Mouse (Mus musculus): ENCODE data around the gene Cux2.

Cux2 gene

GRCm38 (mm10) chr5:121834991-121835747 lies 214.7 kb downstream of the Cux2 start:
- no peak for DNase-seq

- no peak for DNase-seq
Measured at GRCm38 (mm10) chr5:121834241-121834606, 215.7 kb downstream of the Cux2 start.

GRCm38 (mm10) chr5:121833572-121834240 lies 216.2 kb downstream of the Cux2 start:
- peak; percentile 55 to 62 for DNase-seq

- DNase-seq, result no peak
Measured at GRCm38 (mm10) chr5:121833159-121833558, 216.7 kb downstream of the Cux2 start.

GRCm38 (mm10) chr5:121832376-121833155 lies 217.3 kb downstream of the Cux2 start:
- DNase-seq, result no peak

- DNase-seq, result no peak
Measured at GRCm38 (mm10) chr5:121831002-121831601, 218.8 kb downstream of the Cux2 start.

GRCm38 (mm10) chr5:121828491-121829432 lies 221.1 kb downstream of the Cux2 start:
- DNase-seq, result peak; percentile 72 to 80

GRCm38 (mm10) chr5:121827876-121828275 lies 222.0 kb downstream of the Cux2 start:
- peak in 1 of 2 experiments; percentile 50 for DNase-seq

GRCm38 (mm10) chr5:121825606-121826005 lies 224.3 kb downstream of the Cux2 start:
- peak; percentile 65 to 78 for DNase-seq

GRCm38 (mm10) chr5:121824121-121824520 lies 225.8 kb downstream of the Cux2 start:
- peak; percentile 26 to 33 for DNase-seq

GRCm38 (mm10) chr5:121823668-121824067 lies 226.2 kb downstream of the Cux2 start:
- no peak for DNase-seq

GRCm38 (mm10) chr5:121822786-121823505 lies 227.0 kb downstream of the Cux2 start:
- DNase-seq, result peak; percentile 5 to 28

- DNase-seq, result peak; percentile 49 to 61
Measured at GRCm38 (mm10) chr5:121821552-121821951, 228.3 kb downstream of the Cux2 start.

- DNase-seq, result peak; percentile 27 to 33
Measured at GRCm38 (mm10) chr5:121821116-121821515, 228.8 kb downstream of the Cux2 start.

- peak in 1 of 2 experiments; percentile 10 for DNase-seq
Measured at GRCm38 (mm10) chr5:121820657-121821056, 229.2 kb downstream of the Cux2 start.

- DNase-seq, result peak in 1 of 2 experiments; percentile 20
Measured at GRCm38 (mm10) chr5:121820161-121820560, 229.7 kb downstream of the Cux2 start.

- DNase-seq, result no peak
Measured at GRCm38 (mm10) chr5:121819559-121819958, 230.3 kb downstream of the Cux2 start.

GRCm38 (mm10) chr5:121818862-121819261 lies 231.0 kb downstream of the Cux2 start:
- peak; percentile 5 to 22 for DNase-seq

- DNase-seq, result peak in 1 of 2 experiments; percentile 13
Measured at GRCm38 (mm10) chr5:121818401-121818800, 231.5 kb downstream of the Cux2 start.

- DNase-seq, result peak; percentile 30 to 34
Measured at GRCm38 (mm10) chr5:121817551-121817950, 232.4 kb downstream of the Cux2 start.

- DNase-seq, result no peak
Measured at GRCm38 (mm10) chr5:121816611-121817010, 233.3 kb downstream of the Cux2 start.
